Mouse (Mus musculus) cerebellum, adult 2 months (tissue): ENCODE measurements around the gene Pole3.
"Not testable (repeated sequence)": the region's sequence is repeated elsewhere in the genome, so short reads cannot be mapped to it uniquely, and the experiment has no call there.

ENCODE experiments used
- CTCF ChIP-seq: fragments of 200-500 bp; IDR thresholded peaks from 2 replicates; pipeline ENCODE4 v1.5.1; 2011; ENCODE audit warnings: low read depth, mild to moderate bottlenecking, control low read depth, low read length, moderate library complexity, borderline replicate concordance; ENCODE audit not compliant: insufficient read depth
- POLR2A ChIP-seq: fragments of 200-500 bp; IDR thresholded peaks from 2 replicates; pipeline ENCODE4 v1.6.1; 2011; ENCODE audit warnings: low read length, control low read depth, borderline replicate concordance; ENCODE audit not compliant: insufficient read depth

DNA sequence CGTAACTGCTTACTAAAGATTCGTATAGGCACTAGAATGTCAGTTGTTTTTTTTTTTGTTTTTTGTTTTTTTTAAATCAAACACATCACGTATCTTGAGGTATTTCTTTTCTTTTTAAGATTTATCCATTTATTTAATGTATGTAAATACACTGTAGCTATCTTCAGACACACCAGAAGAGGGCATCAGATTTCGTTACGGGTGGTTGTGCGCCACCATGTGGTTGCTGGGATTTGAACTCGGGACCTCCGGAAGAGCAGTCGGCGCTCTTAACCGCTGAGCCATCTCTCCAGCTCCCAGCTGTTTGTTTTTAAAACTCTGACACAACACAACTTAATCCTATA is 45.3 kb downstream of the Pole3 start:
- TF ChIP-seq POLR2A, result not testable (repeated sequence)
- TF ChIP-seq CTCF, result peak; percentile 34
